Mouse (Mus musculus) kidney, postnatal 25 days (tissue): Measurements from ENCODE around the gene Oas1e.
"Not testable (repeated sequence)": the region's sequence is repeated elsewhere in the genome, so short reads cannot be mapped to it uniquely, and the experiment has no call there.

Source experiments
- DNase-seq, 2 experiments: peaks; one replicate each; pipeline ENCODE4 v3.0.0; 2021; ENCODE audit warnings: mixed read lengths in 2 of 2

Oas1e gene

GRCm38 (mm10) chr5:120795480-120796034 lies at the start of gene Oas1e:
Oas1e (minus strand) TSS chr5:120795530.
- not testable (repeated sequence) for DNase-seq

- DNase-seq = peak; percentile 33 to 49
Observed at GRCm38 (mm10) chr5:120844713-120845112, 49.4 kb upstream of the Oas1e start.

- peak; percentile 46 to 72 for DNase-seq
Observed at GRCm38 (mm10) chr5:120836731-120837585, 41.6 kb upstream of the Oas1e start.

GRCm38 (mm10) chr5:120833335-120834280 lies 38.3 kb upstream of the Oas1e start:
- no peak for DNase-seq

- DNase-seq = no peak
Observed at GRCm38 (mm10) chr5:120831031-120831430, 35.7 kb upstream of the Oas1e start.

GRCm38 (mm10) chr5:120818999-120819398 lies 23.7 kb upstream of the Oas1e start:
- DNase-seq = no peak

- peak in 1 of 2 experiments; percentile 33 for DNase-seq
Observed at GRCm38 (mm10) chr5:120815949-120816348, 20.6 kb upstream of the Oas1e start.

- no peak for DNase-seq
Observed at GRCm38 (mm10) chr5:120813023-120813422, 17.7 kb upstream of the Oas1e start.

GRCm38 (mm10) chr5:120811951-120812819 lies 16.9 kb upstream of the Oas1e start, which contains the start of gene Oas1c:
Oas1c (minus strand) TSS chr5:120812514.
- peak; percentile 92 to 94 for DNase-seq

GRCm38 (mm10) chr5:120809171-120809570 lies 13.8 kb upstream of the Oas1e start:
- DNase-seq = peak in 1 of 2 experiments; percentile 24

- peak; percentile 49 to 77 for DNase-seq
Observed at GRCm38 (mm10) chr5:120806458-120806857, 11.1 kb upstream of the Oas1e start.

- no peak for DNase-seq
Observed at GRCm38 (mm10) chr5:120803596-120803995, 8.3 kb upstream of the Oas1e start.

- DNase-seq = not testable (repeated sequence)
Observed at GRCm38 (mm10) chr5:120798943-120799342, 3.6 kb upstream of the Oas1e start.

GRCm38 (mm10) chr5:120798147-120798546 lies 2.8 kb upstream of the Oas1e start:
- not testable (repeated sequence) for DNase-seq

- DNase-seq = peak; percentile 56 to 77
Observed at GRCm38 (mm10) chr5:120793043-120793442, 2.3 kb downstream of the Oas1e start.

GRCm38 (mm10) chr5:120787042-120787441 lies 8.3 kb downstream of the Oas1e start:
- DNase-seq = no peak

- DNase-seq = no peak
Observed at GRCm38 (mm10) chr5:120782446-120782845, 12.9 kb downstream of the Oas1e start.

GRCm38 (mm10) chr5:120781646-120782045 lies 13.7 kb downstream of the Oas1e start:
- no peak for DNase-seq

- DNase-seq = no peak
Observed at GRCm38 (mm10) chr5:120779922-120780321, 15.4 kb downstream of the Oas1e start.

GRCm38 (mm10) chr5:120778941-120779340 lies 16.4 kb downstream of the Oas1e start:
- no peak for DNase-seq

- no peak for DNase-seq
Observed at GRCm38 (mm10) chr5:120777478-120777877, 17.9 kb downstream of the Oas1e start, which contains the start of gene Oas3. Oas3 (minus strand) TSS chr5:120777661.

GRCm38 (mm10) chr5:120776801-120777200 lies 18.5 kb downstream of the Oas1e start:
- DNase-seq = no peak
